Mouse (Mus musculus): ENCODE measurements around the gene Tmem165.

Gene Tmem165

DNA sequence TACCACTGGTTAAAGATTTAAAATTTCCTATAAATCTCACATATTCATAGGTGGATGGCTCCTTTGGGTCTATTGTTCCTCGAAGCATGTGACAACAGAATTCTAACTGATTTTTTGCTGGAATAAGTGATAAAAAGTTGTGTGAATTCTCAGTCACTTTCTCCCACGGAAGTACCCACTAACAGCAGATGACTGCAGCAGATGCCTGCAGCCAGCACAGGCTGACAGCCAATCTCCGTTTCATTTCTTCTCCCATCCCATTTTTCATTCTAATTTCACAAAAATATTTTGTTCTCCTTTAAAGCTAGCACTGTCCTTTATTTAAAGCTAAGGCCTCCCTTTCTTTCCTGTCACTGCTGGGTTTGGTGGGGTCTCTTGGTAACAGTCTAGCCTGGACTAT, 61.7 kb downstream of the Tmem165 start:
- peak; percentile 21 to 38 for DNase-seq (ENCODE audit: low spot score in 2 of 2)

DNA sequence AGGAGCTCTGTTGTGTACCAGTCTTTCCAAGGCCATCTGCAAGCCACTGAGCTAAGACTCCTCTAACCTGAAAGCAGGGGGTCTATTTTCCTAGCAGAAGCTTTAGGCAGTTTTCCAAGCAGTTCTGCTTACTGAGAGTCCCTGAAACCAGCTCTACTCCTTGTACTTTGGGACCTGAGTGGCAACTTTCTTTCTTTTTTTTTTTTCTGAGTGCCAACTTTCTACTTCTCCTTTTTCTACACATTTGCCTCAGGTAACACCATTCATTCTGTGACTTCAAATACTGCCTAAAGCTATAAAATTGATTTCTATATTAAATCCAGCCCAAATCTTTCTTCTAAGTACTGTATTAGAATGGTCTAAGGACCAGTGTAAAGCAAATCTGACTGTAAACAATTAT, 62.9 kb downstream of the Tmem165 start:
- DNase-seq (ENCODE audit: low spot score in 2 of 2) = no peak

DNA sequence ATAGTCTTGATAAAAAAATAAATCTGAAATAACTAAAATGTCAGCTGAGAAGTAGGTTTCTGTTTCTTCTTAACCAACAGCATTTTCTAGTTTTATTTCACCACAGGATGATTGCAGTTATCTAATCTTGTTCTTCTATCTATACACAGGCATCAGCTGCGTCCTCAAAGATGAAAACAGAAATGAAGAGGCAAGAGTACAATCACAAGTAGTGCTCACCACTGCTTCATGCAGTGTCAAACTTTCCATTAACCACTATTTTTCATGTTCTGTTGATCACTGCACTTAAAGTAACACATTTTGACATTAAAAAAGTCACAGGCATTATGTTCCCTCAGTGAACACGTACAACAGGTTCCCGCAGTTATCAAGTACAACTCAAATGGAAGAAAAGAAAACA, 67.3 kb downstream of the Tmem165 start:
- DNase-seq (ENCODE audit: low spot score in 2 of 2) = no peak
